Mouse (Mus musculus) layer of hippocampus, postnatal 25 days (tissue): Measurements from ENCODE around the gene Dync1li2. TPM values are rescaled to one million over a fixed set of nuclear protein-coding genes. Genes with fewer than 3 reads are reported as not detected.

ENCODE experiments used
- DNase-seq, 2 experiments: peaks; one replicate each; pipeline ENCODE4 v3.0.0; 2022; ENCODE audit warnings: mixed read lengths in 2 of 2, low spot score in 1 of 2; ENCODE audit errors: extremely low spot score in 1 of 2
- total RNA-seq, 2 experiments: library from RNA; stranded (reverse); gene quantifications; 2 replicates each; pipeline ENCODE4 v1.2.3; 2021

The Dync1li2 gene
- total RNA-seq, 2 experiments from 2014 or later, result 234 to 270 TPM

GRCm38 (mm10) chr8:104386693-104387092 is 56.2 kb downstream of the Dync1li2 start:
- DNase-seq, result no peak

GRCm38 (mm10) chr8:104383977-104384376 is 58.9 kb downstream of the Dync1li2 start:
- no peak for DNase-seq

- no peak for DNase-seq
Observed at GRCm38 (mm10) chr8:104383296-104383695, 59.6 kb downstream of the Dync1li2 start.

GRCm38 (mm10) chr8:104380961-104381411 is 61.9 kb downstream of the Dync1li2 start:
- no peak for DNase-seq

- no peak for DNase-seq
Observed at GRCm38 (mm10) chr8:104380269-104380668, 62.6 kb downstream of the Dync1li2 start.

- no peak for DNase-seq
Observed at GRCm38 (mm10) chr8:104379301-104379836, 63.5 kb downstream of the Dync1li2 start.

GRCm38 (mm10) chr8:104376669-104377068 is 66.2 kb downstream of the Dync1li2 start:
- no peak for DNase-seq

GRCm38 (mm10) chr8:104375959-104376358 is 66.9 kb downstream of the Dync1li2 start:
- no peak for DNase-seq

- no peak for DNase-seq
Observed at GRCm38 (mm10) chr8:104374864-104375846, 67.7 kb downstream of the Dync1li2 start.

- DNase-seq, result no peak
Observed at GRCm38 (mm10) chr8:104374269-104374668, 68.6 kb downstream of the Dync1li2 start.

GRCm38 (mm10) chr8:104373779-104374178 is 69.1 kb downstream of the Dync1li2 start:
- no peak for DNase-seq

- DNase-seq, result no peak
Observed at GRCm38 (mm10) chr8:104371121-104371520, 71.7 kb downstream of the Dync1li2 start.

- DNase-seq, result no peak
Observed at GRCm38 (mm10) chr8:104370071-104370470, 72.8 kb downstream of the Dync1li2 start.

- no peak for DNase-seq
Observed at GRCm38 (mm10) chr8:104369591-104369990, 73.3 kb downstream of the Dync1li2 start.

Other genes with a start within 250 kb of the Dync1li2 start
- 10 to 100 TPM; 36.4 to 37.7 TPM for gene Tk2, start 194.5 kb downstream of the Dync1li2 start, total RNA-seq
- 1 to 10 TPM; 6.3 to 9.9 TPM for gene Cklf, start 192.2 kb downstream of the Dync1li2 start, total RNA-seq
- not detected for gene Cmtm2a, start 149.9 kb downstream of the Dync1li2 start, total RNA-seq
- gene Gm45711, start 133.0 kb downstream of the Dync1li2 start, total RNA-seq, result not detected
- not detected for gene Cmtm1, start 132.9 kb downstream of the Dync1li2 start, total RNA-seq
- gene Gm11020, start 121.5 kb downstream of the Dync1li2 start, total RNA-seq, result not detected
- not detected for gene Cmtm2b, start 120.8 kb downstream of the Dync1li2 start, total RNA-seq
- gene Cmtm3, start 103.6 kb downstream of the Dync1li2 start, total RNA-seq, result 10 to 100 TPM; 12.4 to 16.5 TPM
- 10 to 100 TPM; 53.2 to 56.9 TPM for gene Cmtm4, start 47.2 kb downstream of the Dync1li2 start, total RNA-seq
- under 1 TPM; 0.57 to 0.80 TPM for gene Terb1, start 66.9 kb upstream of the Dync1li2 start, total RNA-seq
- gene Nae1, start 91.6 kb upstream of the Dync1li2 start, total RNA-seq, result 10 to 100 TPM; 44.3 to 46.9 TPM
- 10 to 100 TPM; 14.8 to 26.6 TPM for gene Car7, start 91.6 kb upstream of the Dync1li2 start, total RNA-seq
- 1 to 10 TPM; 7.8 to 8.1 TPM for gene Pdp2, start 148.4 kb upstream of the Dync1li2 start, total RNA-seq
- gene Cdh16, start 181.3 kb upstream of the Dync1li2 start, total RNA-seq, result not detected
- gene Rrad, start 188.3 kb upstream of the Dync1li2 start, total RNA-seq, result 1 to 10 TPM; 1.4 to 1.5 TPM
- gene Ciao2b, start 198.9 kb upstream of the Dync1li2 start, total RNA-seq, result 10 to 100 TPM; 24.9 to 35.8 TPM